Mouse (Mus musculus) heart, adult 11 months (tissue): ENCODE data around the gene Runx2.

Experiments used
- DNase-seq: peaks from one replicate; pipeline ENCODE4 v3.0.0; 2022

Runx2 gene

DNA sequence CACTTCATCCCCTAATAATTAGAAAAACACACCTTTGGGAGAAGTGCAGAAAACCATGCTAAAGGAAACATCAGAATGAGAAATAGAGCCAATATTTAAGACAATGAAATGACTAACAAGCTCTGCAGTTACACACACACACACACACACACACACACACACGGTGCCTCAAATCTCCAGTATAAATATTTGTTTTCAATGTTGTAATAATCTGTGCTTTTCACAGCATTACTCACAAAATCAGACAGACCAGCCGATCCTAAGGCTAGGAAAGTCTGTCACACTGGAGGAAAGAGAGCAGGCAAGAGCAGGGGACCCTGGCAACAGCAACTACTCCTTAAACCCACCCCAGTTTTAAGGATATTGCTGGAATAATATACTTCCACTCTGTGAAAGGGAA is 196.9 kb downstream of the Runx2 start:
- no peak for DNase-seq

GRCm38 (mm10) chr17:44613716-44614715 is 200.6 kb downstream of the Runx2 start:
- peak; percentile 96 for DNase-seq

GRCm38 (mm10) chr17:44612641-44613040 is 202.0 kb downstream of the Runx2 start:
- DNase-seq = no peak

GRCm38 (mm10) chr17:44612002-44612401 is 202.6 kb downstream of the Runx2 start:
- no peak for DNase-seq

DNA sequence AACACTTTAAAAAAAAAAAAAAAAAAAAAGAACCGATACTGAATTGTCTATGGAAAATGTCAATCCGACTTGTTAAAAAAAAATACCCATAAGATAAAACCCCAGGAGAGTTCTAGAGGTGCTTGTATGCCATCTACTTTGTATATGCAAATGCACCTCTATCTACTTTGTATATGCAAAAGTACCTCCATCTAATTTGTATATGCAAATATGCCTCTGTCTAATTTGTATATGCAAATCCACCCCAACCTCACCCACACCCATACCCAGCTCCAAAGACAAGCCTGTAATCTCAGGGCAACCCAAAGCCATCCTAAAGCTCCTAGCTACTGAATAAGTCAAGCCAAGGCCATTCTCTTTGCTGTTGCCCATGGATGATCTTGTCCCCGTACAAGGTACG is 203.1 kb downstream of the Runx2 start:
- DNase-seq = no peak

DNA sequence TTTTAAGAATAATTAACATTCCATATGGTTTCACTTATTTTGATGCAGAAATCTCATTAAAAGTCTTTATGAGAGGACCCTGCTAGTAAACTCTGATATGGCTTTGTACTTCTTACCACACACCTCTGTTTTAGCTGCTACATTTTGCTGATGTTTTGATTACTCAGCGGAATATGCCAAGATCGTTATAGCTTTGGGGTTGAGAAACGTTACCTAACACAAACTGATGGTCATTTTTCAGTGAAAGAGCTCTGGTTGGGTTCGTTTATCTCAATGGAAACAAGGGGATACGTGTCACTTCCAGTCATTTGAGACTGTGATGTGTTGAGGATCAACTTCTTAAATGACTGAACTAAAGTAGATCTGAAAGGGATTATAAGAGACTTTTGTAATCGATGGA is 203.8 kb downstream of the Runx2 start:
- no peak for DNase-seq

GRCm38 (mm10) chr17:44609897-44610641 is 204.5 kb downstream of the Runx2 start:
- DNase-seq = no peak

DNA sequence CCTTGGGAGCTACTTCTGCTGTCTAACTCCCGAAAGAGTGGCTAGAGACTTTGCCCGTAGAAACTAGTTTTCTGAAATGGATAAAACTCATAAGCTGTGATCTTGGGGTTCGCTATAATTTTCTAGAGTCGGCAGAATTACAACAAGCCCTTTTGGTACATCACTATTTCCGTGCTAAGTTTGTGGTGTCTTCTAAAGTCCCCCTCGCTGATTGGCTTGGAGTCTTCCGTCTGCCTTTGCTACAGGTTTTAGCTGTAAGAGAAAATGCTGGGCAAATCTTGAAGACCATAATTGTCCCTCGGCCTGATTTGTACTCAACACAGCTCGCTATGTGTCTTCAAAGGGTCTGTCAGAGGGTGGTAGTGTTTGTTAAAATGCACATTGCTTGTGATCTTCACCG is 205.2 kb downstream of the Runx2 start:
- no peak for DNase-seq

DNA sequence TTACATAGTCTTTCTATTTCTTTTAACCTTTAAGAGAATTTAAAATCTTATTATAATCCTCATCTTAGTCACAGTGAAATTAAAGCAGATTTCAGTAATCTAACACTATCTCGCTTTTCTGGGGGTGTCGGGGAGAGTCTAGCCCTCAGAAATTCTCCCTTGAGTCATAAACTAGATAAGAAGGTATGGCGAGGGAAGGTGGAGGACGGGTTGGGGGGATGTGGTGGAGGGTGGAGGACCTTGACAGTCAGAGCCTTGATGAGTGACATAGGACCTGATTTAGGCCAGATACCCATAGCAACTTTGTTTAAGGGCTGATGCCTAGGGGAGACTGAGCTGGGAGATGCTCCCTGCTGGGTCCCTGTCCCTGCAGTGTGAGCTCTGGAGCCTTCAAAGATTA is 205.7 kb downstream of the Runx2 start:
- DNase-seq = no peak

DNA sequence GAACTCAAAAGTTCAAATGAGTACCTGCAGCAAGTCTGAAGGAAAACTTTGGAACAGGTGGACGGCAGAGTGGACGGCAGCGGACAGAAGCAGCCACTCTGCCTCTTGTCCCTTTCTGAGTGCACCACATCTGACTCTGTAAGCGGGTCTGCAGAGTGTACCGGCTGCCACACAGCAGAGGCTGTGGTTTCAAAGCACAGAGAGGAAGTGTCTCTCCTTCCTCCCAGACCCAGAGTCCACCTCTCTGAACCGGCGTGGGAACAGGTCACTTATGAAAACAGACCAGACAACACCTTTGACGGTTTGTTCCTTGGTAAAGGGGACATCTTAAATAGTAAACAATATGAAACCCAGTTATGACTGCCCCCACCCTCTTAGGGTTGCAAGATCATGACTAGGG is 207.2 kb downstream of the Runx2 start:
- no peak for DNase-seq

DNA sequence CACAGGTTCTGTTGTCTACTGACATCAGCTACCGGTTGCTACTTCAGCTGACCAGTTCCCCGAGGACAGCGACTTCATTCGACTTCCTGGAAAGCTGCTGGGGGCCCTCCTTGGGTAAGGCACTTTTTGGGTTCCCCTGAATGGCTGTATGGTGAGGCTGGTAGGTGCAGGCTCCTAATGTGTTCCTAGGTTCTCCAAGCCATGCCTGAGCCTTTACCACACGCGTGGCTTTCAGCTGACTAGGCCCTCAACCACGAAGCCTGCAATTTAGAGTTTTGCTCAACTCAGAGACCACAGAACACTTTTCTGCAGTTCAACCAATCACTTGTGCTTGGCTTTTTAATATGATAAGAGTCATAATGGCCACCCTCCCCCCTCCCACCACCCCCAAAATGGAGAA is 208.4 kb downstream of the Runx2 start:
- DNase-seq = no peak

- peak; percentile 68 for DNase-seq
These were observed 208.8 kb downstream of the Runx2 start for GRCm38 (mm10) chr17:44605749-44606148.

DNA sequence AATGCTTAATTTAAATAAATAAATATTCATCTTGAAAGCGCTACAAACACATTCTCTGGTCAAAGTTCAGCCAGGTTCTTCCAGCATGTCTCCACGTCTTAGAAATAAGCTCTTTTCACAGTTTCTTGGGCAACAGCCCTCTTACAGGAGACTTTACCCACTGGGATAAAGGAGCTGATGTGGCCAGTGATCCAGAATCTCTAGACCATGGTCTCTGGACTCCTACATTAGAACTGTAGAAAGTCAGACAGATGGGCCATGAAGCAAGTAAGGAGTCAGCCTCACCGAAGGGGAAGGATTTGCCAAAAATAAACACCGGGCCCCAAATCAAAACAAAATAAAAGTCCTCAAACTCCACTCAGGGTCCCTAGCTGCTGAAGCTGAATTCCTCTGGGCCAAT is 211.4 kb downstream of the Runx2 start:
- DNase-seq = peak; percentile 64

DNA sequence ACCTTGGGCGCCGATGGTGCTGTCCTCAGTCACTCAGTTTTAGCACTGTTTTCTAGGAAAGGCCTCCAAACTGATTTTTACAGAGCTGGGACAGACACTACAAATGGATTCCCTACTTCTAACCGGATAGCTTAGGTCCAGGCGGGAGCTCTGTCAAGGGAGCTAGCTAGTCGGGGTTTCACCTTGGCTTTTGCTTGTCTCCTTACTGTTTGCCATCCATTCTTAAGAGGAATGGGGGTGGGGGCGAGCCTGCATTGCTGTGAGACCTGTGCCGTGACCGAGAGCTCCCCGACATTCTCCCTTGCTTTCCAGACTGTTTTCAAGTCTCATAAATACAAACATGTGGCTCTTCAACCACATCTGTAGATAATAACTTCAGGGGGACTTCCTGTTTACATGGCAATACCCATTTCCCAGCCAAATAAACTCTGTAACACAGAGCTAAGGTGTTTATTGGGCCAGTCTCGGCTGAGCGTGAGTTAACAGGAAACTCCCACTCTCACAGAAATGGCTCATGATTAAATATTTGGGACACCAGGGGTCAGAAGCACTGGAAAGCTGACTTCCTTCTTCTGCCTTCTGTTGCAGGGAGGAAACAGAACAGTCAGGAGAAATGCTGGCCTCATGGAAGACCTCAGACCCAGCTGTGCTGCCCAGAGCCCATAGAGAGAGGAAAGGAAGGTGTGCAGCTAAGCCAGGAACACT is 213.1 kb downstream of the Runx2 start:
- peak; percentile 84 for DNase-seq

- peak; percentile 70 for DNase-seq
These were observed 214.7 kb downstream of the Runx2 start for GRCm38 (mm10) chr17:44599856-44600255.

DNA sequence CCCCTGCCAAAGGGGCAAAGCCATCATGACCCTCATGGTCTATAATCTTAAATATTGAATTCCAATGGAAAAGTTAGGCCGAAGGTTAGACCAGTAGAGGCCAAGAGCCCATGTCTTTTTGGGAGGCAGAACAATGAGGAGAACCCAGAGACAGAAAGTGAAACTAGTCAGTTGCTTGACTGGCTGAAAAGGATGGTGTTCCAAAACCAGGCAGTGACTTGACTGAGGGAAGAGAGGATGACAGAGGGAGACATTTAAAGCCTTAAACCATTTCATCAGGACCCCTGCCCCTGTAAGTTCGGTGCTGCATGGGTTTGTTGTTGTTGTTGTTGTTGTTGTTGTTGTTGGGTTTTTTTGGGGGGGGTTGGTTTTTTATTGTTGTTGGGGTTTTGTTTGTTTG is 215.5 kb downstream of the Runx2 start:
- DNase-seq = peak; percentile 71

DNA sequence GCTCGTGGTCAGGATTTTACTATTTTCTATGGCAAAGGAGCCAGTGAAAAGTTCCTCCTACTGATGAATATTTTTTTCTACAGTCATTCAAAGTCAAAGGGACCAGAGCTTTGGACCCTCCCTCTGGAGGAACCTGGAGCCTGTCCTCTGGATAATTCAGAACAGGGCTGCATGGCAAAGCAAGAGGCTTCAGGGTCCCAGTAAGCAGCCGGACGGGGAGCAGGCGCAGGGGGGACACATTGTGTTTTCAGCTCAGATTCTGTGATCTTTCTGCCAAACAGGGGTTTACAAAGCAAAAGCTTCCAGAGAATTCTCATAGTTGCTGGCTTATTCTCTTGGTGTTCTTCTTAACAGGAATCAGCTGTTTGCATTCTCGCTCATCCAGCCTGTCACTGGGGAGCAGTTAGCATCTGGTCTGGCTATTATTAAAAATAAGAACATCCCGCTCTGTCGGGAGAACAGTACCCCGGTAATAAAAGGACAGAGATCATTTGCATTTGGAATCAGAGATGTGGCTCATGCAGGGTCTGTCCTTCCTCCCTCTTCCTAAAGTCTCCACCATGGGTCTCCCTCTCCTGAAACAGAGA is 216.6 kb downstream of the Runx2 start:
- peak; percentile 95 for DNase-seq

DNA sequence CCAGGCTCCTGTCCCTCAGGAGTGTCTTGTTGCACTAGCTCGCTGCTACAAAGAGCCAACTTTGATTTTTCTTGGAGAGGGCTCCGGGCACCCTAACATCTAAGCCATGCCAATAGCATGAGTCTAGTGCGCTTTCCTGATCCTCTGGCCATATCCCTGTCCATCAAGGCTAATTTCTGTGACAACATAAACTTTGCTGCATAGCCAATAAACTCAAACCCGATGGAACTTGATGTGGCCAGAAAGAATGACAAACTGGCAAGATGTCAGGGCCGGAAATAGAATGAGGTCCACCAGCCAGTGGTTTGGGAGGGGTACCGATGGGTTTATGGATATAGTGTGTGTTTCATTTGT is 221.9 kb downstream of the Runx2 start:
- DNase-seq = no peak

GRCm38 (mm10) chr17:44592067-44592736 is 222.4 kb downstream of the Runx2 start:
- peak; percentile 64 for DNase-seq

- no peak for DNase-seq
These were observed 226.1 kb downstream of the Runx2 start for GRCm38 (mm10) chr17:44588470-44588869.

DNA sequence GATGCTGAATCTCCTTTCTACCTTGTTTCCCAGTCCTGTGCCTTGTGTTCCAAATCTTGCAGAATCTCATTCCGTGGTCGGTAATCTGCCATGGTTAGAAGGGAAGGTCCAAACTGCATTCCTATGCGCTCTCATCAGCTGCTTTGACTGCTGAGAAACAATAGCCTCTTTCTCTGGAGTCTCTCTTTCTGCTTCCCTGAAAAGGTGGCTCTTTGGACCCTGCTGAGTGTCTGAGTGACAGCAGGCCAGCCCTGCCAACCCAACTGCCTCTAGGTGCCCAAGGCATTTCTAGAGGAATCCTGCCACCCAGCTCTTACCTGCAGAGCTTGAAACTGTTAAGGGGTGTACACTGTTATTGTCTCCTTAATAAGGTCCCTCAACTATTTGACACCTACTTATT is 226.6 kb downstream of the Runx2 start:
- DNase-seq = peak; percentile 36

- DNase-seq = peak; percentile 65
These were observed 228.4 kb downstream of the Runx2 start for GRCm38 (mm10) chr17:44586196-44586595.
